Mouse (Mus musculus) lung, adult 2 months (tissue): ENCODE measurements around the gene Tmem208.
"Not testable (repeated sequence)": the region's sequence is repeated elsewhere in the genome, so short reads cannot be mapped to it uniquely, and the experiment has no call there.

Experiments used
- CTCF ChIP-seq: fragments of 200-500 bp; IDR thresholded peaks from 2 replicates; pipeline ENCODE4 v1.5.1; 2011; ENCODE audit warnings: mild to moderate bottlenecking, low read length, control low read depth; ENCODE audit not compliant: insufficient read depth
- POLR2A ChIP-seq: fragments of 200-500 bp; IDR thresholded peaks from 2 replicates; pipeline ENCODE4 v1.6.1; 2011; ENCODE audit warnings: low read depth, mild to moderate bottlenecking, control low read depth, low read length, borderline replicate concordance; ENCODE audit errors: extremely low read depth

- TF ChIP-seq CTCF, POLR2A: not testable (repeated sequence)
Measured at GRCm38 (mm10) chr8:105291802-105292201, 34.4 kb upstream of the Tmem208 start.
